Mouse (Mus musculus) mature B cell (primary cell): Measurements from ENCODE around the gene Elane.

Source experiments
- in situ Hi-C: fragments of 300-500 bp; cut with MboI; formaldehyde crosslinking; loops from 2 replicates; pipeline ENCODE4 v1.14.3; 2019

Elane gene

GRCm38 (mm10) chr10:79929967-79930825 is 44.1 kb downstream of the Elane start:
- in situ Hi-C loops: loop anchor here (10.0 kb wide), 1 partner anchor 95 kb away; no protein-coding TSS in a partner anchor

- in situ Hi-C loops: no loop called here
Measured at GRCm38 (mm10) chr10:79930826-79931186, 44.8 kb downstream of the Elane start.

- in situ Hi-C loops: no loop called here
Measured at GRCm38 (mm10) chr10:79931797-79932196, 45.8 kb downstream of the Elane start.

- in situ Hi-C loops: no loop called here
Measured at GRCm38 (mm10) chr10:79932736-79933135, 46.7 kb downstream of the Elane start.

- in situ Hi-C loops: no loop called here
Measured at GRCm38 (mm10) chr10:79933145-79933679, 47.2 kb downstream of the Elane start.

- in situ Hi-C loops: no loop called here
Measured at GRCm38 (mm10) chr10:79933861-79934260, 47.8 kb downstream of the Elane start.

GRCm38 (mm10) chr10:79934272-79934721 is 48.2 kb downstream of the Elane start:
- in situ Hi-C loops: no loop called here

GRCm38 (mm10) chr10:79934794-79935569 is 48.9 kb downstream of the Elane start:
- in situ Hi-C loops: no loop called here

- in situ Hi-C loops: no loop called here
Measured at GRCm38 (mm10) chr10:79936284-79936910, 50.4 kb downstream of the Elane start.

GRCm38 (mm10) chr10:79936911-79937441 is 50.9 kb downstream of the Elane start:
- in situ Hi-C loops: no loop called here
